Mouse (Mus musculus) Patski (cell line): ENCODE data around the gene Gak. TPM values are rescaled to one million over a fixed set of nuclear protein-coding genes. Genes with fewer than 3 reads are reported as not detected.

Experiments used
- ATAC-seq: fragments of 100-300 bp; one replicate; pipeline ENCODE4 v1.8.0; 2021
- CTCF ChIA-PET: fragments of 350-600 bp; sonication (Branson Sonifier 250); formaldehyde crosslinking; loops from one replicate; lab custom pipeline; 2022; ENCODE audit warnings: inconsistent platforms; lab: Charles Lee
- POLR2A ChIA-PET: fragments of 350-600 bp; sonication (Branson Sonifier 250); formaldehyde crosslinking; loops from one replicate; lab custom pipeline; 2022; ENCODE audit warnings: antibody characterized with exemption, inconsistent platforms; lab: Charles Lee
- DNase-seq: peaks from one replicate; pipeline ENCODE4 v3.0.0-alpha.2; 2011; ENCODE audit warnings: low read depth, low spot score
- H3K27me3 ChIP-seq: fragments of 371-371 bp; one replicate; pipeline ENCODE4 v1.5.1; 2021
- CTCF ChIP-seq: fragments of 100-300 bp; IDR thresholded peaks from one replicate; pipeline ENCODE4 v1.5.1; 2021
- in situ Hi-C: fragments of 300-500 bp; cut with MboI; formaldehyde crosslinking; loops from 3 replicates; pipeline ENCODE4 v1.11.1; 2018; ENCODE audit warnings: low pct_unique_long_range_greater_than_20kb, mixed read lengths
- polyA plus RNA-seq: library from polyadenylated mRNA; unstranded; gene quantifications from one replicate; pipeline ENCODE4 v1.2.3, GENCODE M21; 2021

The Gak gene
- polyA plus RNA-seq, 1 experiment from 2014 or later, result 133 TPM

- ATAC-seq (no peak), DNase-seq (no peak)
- in situ Hi-C loops, result no loop called here
- peaks cover 4% of the 10 kb centered on the region for H3K27me3 ChIP-seq
- ChIA-PET POLR2A (no interaction called here), CTCF (no interaction called here)
- no peak for TF ChIP-seq CTCF
Observed at GRCm38 (mm10) chr5:108521896-108522295, 107.7 kb downstream of the Gak start.

DNA sequence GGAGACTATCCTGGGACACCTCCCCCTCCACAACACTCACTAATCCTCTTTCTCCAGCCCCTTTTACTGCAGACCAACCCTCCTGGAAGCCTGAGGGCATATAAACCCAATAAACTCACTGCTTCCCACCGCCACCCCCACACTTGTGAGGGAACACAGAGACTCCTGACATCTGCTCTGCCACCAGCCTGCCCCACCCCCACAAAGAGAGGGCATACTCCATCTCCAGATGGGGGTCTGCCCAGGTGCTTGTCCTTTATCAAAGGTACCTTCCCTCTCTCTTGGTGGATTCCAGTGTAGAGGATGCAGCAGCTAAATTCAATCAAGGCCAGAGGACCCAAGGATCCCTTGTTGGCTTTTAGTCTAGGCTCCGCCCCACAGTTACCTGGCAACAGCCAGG is 108.5 kb downstream of the Gak start:
- ChIA-PET CTCF (no interaction called here), POLR2A (no interaction called here)
- ATAC-seq (no peak), DNase-seq (no peak)
- H3K27me3 ChIP-seq, result peaks cover 4% of the 10 kb centered on the region
- TF ChIP-seq CTCF, result no peak
- in situ Hi-C loops, result no loop called here

GRCm38 (mm10) chr5:108520153-108520552 is 109.4 kb downstream of the Gak start:
- ChIA-PET CTCF (no interaction called here), POLR2A (no interaction called here)
- H3K27me3 ChIP-seq, result peaks cover 4% of the 10 kb centered on the region
- in situ Hi-C loops, result no loop called here
- DNase-seq (no peak), ATAC-seq (no peak)
- TF ChIP-seq CTCF, result no peak

Other genes starting within 250 kb of the Gak start
- 0.28 TPM for gene Pde6b, start 241.4 kb downstream of the Gak start, polyA plus RNA-seq
- gene Atp5k, start 195.3 kb downstream of the Gak start, polyA plus RNA-seq, result 817 TPM
- gene Mfsd7a, start 180.9 kb downstream of the Gak start, polyA plus RNA-seq, result 1.1 TPM
- gene Pcgf3, start 168.5 kb downstream of the Gak start, polyA plus RNA-seq, result 42.5 TPM
- not detected for gene Cplx1, start 79.7 kb downstream of the Gak start, polyA plus RNA-seq
- 37.2 TPM for gene Tmem175, start within 50 bp of the Gak start, polyA plus RNA-seq
- 10.4 TPM for gene Idua, start 30.6 kb upstream of the Gak start, polyA plus RNA-seq
- gene Dgkq, start 39.9 kb upstream of the Gak start, polyA plus RNA-seq, result 29.8 TPM
- 0.42 TPM for gene Slc26a1, start 45.8 kb upstream of the Gak start, polyA plus RNA-seq
- 57.6 TPM for gene Fgfrl1, start 62.6 kb upstream of the Gak start, polyA plus RNA-seq
- gene Rnf212, start 145.2 kb upstream of the Gak start, polyA plus RNA-seq, result not detected
- gene Tmed11, start 165.6 kb upstream of the Gak start, polyA plus RNA-seq, result not detected
- not detected for gene Vmn2r8, start 179.1 kb upstream of the Gak start, polyA plus RNA-seq
- not detected for gene Vmn2r9, start 222.8 kb upstream of the Gak start, polyA plus RNA-seq